Mouse (Mus musculus) embryonic facial prominence, embryonic 13.5 days (tissue): ENCODE results near the gene 4931408C20Rik. TPM values are rescaled to one million over a fixed set of nuclear protein-coding genes. Genes with fewer than 3 reads are reported as not detected.

Source experiments
- ATAC-seq: fragments of 200-750 bp; cut with Nextera tagmentation; 2 replicates; pipeline ENCODE4 v1.8.0; 2017; ENCODE audit warnings: low read depth; ENCODE audit not compliant: insufficient number of reproducible peaks, insufficient read depth, low FRiP score, low TSS enrichment
- H3K27ac ChIP-seq: fragments of 300-500 bp; sonication (generic); 2 replicates; pipeline ENCODE4 v1.5.1; 2015; ENCODE audit warnings: moderate library complexity, mild to moderate bottlenecking, inconsistent platforms
- H3K27me3 ChIP-seq: fragments of 300-500 bp; sonication (generic); 2 replicates; pipeline ENCODE4 v1.6.1; 2015; ENCODE audit warnings: mild to moderate bottlenecking, inconsistent platforms
- H3K36me3 ChIP-seq: fragments of 300-500 bp; sonication (generic); 2 replicates; pipeline ENCODE4 v1.6.1; 2015; ENCODE audit warnings: mild to moderate bottlenecking, inconsistent platforms
- H3K4me1 ChIP-seq: fragments of 300-500 bp; sonication (generic); 2 replicates; pipeline ENCODE4 v1.6.1; 2015; ENCODE audit warnings: inconsistent platforms
- H3K4me2 ChIP-seq: fragments of 300-500 bp; sonication (generic); 2 replicates; pipeline ENCODE4 v1.6.1; 2015; ENCODE audit warnings: moderate library complexity, mild to moderate bottlenecking, inconsistent platforms
- H3K4me3 ChIP-seq: fragments of 300-500 bp; sonication (generic); 2 replicates; pipeline ENCODE4 v1.5.1; 2015; ENCODE audit warnings: mild to moderate bottlenecking, inconsistent platforms
- H3K9ac ChIP-seq: fragments of 300-500 bp; sonication (generic); 2 replicates; pipeline ENCODE4 v1.6.1; 2015; ENCODE audit warnings: mild to moderate bottlenecking, inconsistent platforms
- H3K9me3 ChIP-seq: fragments of 300-500 bp; sonication (generic); 2 replicates; pipeline ENCODE4 v1.6.1; 2016; ENCODE audit warnings: inconsistent platforms
- WGBS: fragments of 180-500 bp; shearing (Covaris S2); methylation state at CpG from one replicate; pipeline ENCODE4 v1.1.7; 2015; ENCODE audit warnings: mixed read lengths; 5-methylcytosine and 5-hydroxymethylcytosine counted together
- polyA plus RNA-seq: library from polyadenylated mRNA; unstranded; fragments of >200 nt; fragmentation: Nextera tagmentation; extraction: Ambion mirVana; gene quantifications from 2 replicates; pipeline ENCODE4 v1.2.1, GENCODE M21; 2015

The 4931408C20Rik gene
- not detected in 2 replicates for polyA plus RNA-seq

DNA sequence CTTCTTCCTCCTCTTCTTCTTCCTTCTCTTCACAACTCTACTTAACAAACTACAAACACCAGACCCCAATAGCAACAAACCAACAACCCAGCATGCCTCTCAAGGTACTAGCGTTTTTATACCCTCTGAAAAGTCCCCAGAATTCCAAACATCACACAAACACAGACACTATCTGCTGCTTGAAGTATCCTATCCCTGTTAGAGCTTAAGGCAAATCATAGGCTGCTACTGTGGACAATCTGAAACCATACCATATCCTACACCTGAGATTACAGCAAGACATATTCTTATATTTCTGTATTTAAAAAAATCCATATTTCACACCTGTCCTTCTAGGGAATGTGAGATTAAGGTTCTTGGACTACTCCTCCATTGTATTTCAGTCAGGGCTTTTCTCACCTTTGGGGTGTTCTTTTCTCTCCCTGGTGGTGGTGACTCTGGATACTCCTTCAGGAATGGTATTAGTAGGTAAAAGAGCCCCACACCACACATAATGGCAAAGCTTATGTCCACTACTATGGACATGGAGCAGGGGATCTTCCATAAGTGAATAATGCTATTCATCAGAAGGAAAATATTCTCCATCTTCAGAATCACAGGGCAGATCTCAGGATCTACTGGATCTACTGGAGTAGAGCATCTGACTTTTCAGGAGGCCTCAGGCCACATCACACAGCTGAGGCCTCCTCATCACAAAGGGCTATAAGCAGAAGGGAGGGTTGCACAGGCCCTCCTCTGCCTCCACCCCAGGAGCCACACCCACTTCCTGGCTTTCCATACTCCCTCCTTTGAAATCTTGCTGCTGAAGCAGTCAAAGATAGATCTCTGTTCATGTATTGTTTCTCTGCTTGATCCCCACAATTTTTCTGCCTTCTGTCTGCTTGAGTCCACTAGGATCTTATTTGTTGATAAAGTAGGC is at the start of gene 4931408C20Rik:
Gene 4931408C20Rik (minus strand): TSS at position 619 of the 919 bp plus-strand sequence.
- no peaks in the 10 kb centered on the region for H3K27me3 ChIP-seq
- H3K27ac ChIP-seq = no peak within 1 kb of the TSS
- no peaks in the 10 kb centered on the region for H3K36me3 ChIP-seq
- WGBS = 36% methylated on average over 1 of the region's 1 CpGs
- H3K9me3 ChIP-seq = no peaks in the 10 kb centered on the region
- peak; percentile 88 for ATAC-seq
- H3K4me1 ChIP-seq = no peaks in the 10 kb centered on the region
- H3K4me3 ChIP-seq = no peak within 1 kb of the TSS
- no peak within 1 kb of the TSS for H3K4me2 ChIP-seq
- H3K9ac ChIP-seq = no peak within 1 kb of the TSS

DNA sequence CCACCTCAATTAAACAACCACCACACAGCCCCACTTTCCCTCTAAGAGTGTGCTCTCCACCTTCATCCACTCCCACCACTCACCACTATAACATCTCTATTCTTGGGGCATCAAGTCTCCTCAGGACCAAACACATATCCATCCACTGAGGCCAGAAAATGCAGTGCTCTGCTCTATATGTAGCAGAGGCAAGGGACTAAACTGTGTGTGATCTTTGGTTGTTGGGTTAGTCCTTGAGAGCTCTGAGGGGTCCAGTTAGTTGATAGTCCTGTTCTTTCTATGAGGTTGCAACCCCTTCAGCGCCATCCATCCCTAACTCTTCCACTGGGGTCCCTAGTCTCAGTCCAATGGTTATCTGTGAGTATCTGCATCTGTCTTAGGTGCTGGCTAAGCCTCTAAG is 666 bp upstream of the 4931408C20Rik start:
- Histone ChIP-seq H3K9me3 (no peaks in the 10 kb centered on the region), H3K36me3 (no peaks in the 10 kb centered on the region)

DNA sequence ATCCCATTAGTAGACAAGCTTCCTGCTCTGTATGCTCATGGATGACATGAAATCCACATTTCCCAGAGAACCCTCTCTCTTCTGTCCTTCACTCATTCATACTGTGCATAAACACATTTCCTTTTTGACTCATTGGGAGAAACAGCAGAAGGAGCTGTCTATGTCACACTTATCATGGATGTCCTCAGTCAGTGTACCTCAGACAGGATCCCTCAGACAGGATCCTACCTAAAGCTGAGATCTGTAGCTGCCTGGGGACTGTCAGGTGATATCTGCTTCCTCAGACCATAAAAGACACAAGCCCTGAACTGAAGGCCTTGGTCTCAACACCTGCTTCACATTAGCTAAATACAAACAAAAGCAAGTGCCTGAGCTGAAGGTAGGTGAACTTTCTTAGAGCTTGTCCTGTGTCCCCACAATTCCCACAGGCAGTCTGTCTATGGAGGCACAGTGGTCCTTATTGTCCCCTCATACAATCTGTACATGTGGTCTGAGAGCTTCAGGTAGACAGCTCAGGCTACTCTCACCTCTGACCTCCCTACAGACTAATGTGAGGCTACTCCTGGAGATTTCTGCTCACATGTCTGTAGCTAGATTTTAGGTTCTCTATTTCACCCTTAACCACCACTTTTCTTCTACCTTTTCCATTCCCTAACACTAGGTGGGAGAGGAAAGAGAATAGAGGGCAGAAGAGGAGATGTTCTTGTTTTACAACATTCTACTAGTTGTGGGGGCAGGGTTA is 1.1 kb downstream of the 4931408C20Rik start:
- Histone ChIP-seq H3K4me1 (no peaks in the 10 kb centered on the region), H3K9ac (no peak overlapping the region)

More for the DNA sequence above, 666 bp upstream of the 4931408C20Rik start:
- Histone ChIP-seq H3K4me1 (no peaks in the 10 kb centered on the region), H3K27me3 (no peaks in the 10 kb centered on the region), H3K27ac (no peak overlapping the region), H3K4me3 (no peak overlapping the region), H3K9ac (no peak overlapping the region), H3K4me2 (no peak overlapping the region)
- peak; percentile 65 for ATAC-seq
- WGBS = 71% methylated on average over 1 of the region's 1 CpGs

DNA sequence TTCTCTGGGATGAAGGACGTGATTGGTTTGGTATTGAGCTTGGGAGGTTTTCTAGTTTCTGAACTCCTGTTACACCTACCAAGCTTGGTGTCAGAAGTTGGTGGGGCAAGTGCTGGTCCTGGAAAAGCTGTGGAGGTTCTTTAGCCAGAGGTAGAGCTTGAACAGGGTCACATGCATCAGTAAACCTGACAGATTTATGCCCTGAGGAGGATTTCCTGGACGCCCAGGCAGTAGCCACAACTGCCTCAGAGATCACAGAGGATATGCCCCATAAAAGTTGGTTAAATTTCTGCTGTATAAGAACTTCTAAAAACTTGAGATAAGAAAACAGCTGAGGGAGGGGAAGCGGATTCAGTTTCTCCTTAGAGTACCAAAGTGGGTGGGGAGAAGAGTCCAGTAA is 1.9 kb downstream of the 4931408C20Rik start:
- H3K27ac ChIP-seq = no peak overlapping the region
- no peaks in the 10 kb centered on the region for H3K27me3 ChIP-seq
- no peaks in the 10 kb centered on the region for H3K36me3 ChIP-seq
- 78% methylated on average over 3 of the region's 3 CpGs for WGBS
- H3K9ac ChIP-seq = no peak overlapping the region
- H3K4me2 ChIP-seq = no peak overlapping the region
- H3K4me1 ChIP-seq = no peaks in the 10 kb centered on the region
- no peaks in the 10 kb centered on the region for H3K9me3 ChIP-seq
- no peak for ATAC-seq
- no peak overlapping the region for H3K4me3 ChIP-seq

More for the DNA sequence above, 1.1 kb downstream of the 4931408C20Rik start:
- Histone ChIP-seq H3K9me3 (no peaks in the 10 kb centered on the region), H3K36me3 (no peaks in the 10 kb centered on the region), H3K4me3 (no peak overlapping the region), H3K4me2 (no peak overlapping the region), H3K27ac (no peak overlapping the region), H3K27me3 (no peaks in the 10 kb centered on the region)
- ATAC-seq = 0 out of 2 replicates have a peak, but pooled peaks have one; percentile 27

DNA sequence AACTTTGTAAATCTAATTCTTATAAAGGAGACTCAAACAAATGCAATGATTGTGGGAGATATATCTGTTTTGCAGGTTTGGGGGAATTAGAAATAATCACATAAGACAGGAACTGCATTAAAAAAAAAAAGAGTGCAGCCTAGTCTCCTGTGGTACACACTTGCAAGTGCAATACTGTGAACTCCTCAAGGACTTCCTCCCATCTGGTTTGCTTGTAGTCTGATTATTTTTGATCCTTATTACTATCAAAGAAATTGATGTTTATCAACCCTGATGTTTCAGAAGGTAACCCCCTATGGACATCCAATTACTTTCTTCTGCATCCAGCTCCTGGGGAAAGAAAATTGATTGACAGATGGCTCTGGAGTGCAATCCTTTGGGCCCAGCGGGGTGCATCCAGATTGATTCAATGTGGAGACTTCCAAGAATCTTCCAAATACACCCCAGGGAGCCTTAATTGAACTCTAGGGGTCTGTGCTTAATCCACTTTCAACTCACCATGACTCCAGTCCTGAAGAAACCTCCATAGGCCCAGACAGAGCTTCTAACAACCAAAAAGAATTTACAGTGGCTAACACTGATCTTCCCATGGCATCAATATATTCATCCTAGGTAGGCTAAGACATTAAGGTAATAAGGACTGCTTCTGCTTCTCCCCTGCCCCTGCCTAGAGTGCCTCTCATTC is 37.4 kb downstream of the 4931408C20Rik start:
- no peak overlapping the region for H3K4me3 ChIP-seq
- H3K9me3 ChIP-seq = no peaks in the 10 kb centered on the region
- no peak overlapping the region for H3K27ac ChIP-seq
- no peaks in the 10 kb centered on the region for H3K4me1 ChIP-seq
- no peaks in the 10 kb centered on the region for H3K27me3 ChIP-seq
- H3K9ac ChIP-seq = no peak overlapping the region
- no peaks in the 10 kb centered on the region for H3K36me3 ChIP-seq
- 26% methylated on average over 1 of the region's 1 CpGs for WGBS
- no peak overlapping the region for H3K4me2 ChIP-seq
- ATAC-seq = no peak

DNA sequence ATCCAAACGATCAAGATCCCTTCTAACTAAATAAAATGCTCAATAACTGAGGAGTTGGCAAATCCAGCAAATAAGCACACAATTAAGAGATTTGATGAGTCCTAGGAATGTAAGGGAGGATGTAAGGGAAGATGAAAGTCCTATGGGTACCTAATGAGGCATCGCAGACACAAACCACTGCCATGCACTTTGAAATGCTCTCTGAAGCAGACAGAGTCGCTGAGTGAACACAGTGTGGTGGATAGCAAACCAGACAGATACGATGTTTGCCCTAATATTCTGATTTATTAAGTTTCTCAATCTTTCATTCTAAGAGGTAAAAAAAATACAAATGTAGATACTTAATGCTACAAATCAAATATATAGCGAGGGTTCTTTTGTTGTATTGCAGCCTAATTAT is 51.2 kb downstream of the 4931408C20Rik start:
- 86% methylated on average over 5 of the region's 5 CpGs for WGBS
- no peaks in the 10 kb centered on the region for H3K9me3 ChIP-seq
- H3K4me1 ChIP-seq = no peaks in the 10 kb centered on the region
- no peak overlapping the region for H3K9ac ChIP-seq
- no peaks in the 10 kb centered on the region for H3K27me3 ChIP-seq
- no peaks in the 10 kb centered on the region for H3K36me3 ChIP-seq
- H3K4me3 ChIP-seq = no peak overlapping the region
- H3K27ac ChIP-seq = no peak overlapping the region
- ATAC-seq = no peak
- no peak overlapping the region for H3K4me2 ChIP-seq
